Mouse (Mus musculus) myocyte (in vitro differentiated cells): ENCODE results near the gene Gm10203. TPM values are rescaled to one million over a fixed set of nuclear protein-coding genes. Genes with fewer than 3 reads are reported as not detected.
"Not testable (repeated sequence)": the region's sequence is repeated elsewhere in the genome, so short reads cannot be mapped to it uniquely, and the experiment has no call there.

ENCODE experiments used
- H3K27me3 ChIP-seq: one replicate; pipeline ENCODE4 v1.6.1; 2011; ENCODE audit not compliant: control insufficient read depth, insufficient read depth, insufficient read length
- H3K36me3 ChIP-seq: one replicate; pipeline ENCODE4 v1.6.1; 2011; ENCODE audit not compliant: control insufficient read depth, insufficient read depth
- H3K4me2 ChIP-seq: one replicate; pipeline ENCODE4 v1.6.1; 2011; ENCODE audit warnings: low read depth, control low read depth
- H3K4me3 ChIP-seq: one replicate; pipeline ENCODE4 v1.5.1; 2011; ENCODE audit warnings: mild to moderate bottlenecking, control low read depth, moderate library complexity
- H3K79me2 ChIP-seq: one replicate; pipeline ENCODE4 v1.6.1; 2011; ENCODE audit not compliant: control insufficient read depth, insufficient read depth
- H3ac ChIP-seq: one replicate; pipeline ENCODE4 v1.6.1; 2011; ENCODE audit not compliant: control insufficient read depth, insufficient read length
- CEBPB ChIP-seq: IDR thresholded peaks from 2 replicates; pipeline ENCODE4 v1.6.1; 2011; ENCODE audit warnings: mild to moderate bottlenecking, moderate library complexity; ENCODE audit not compliant: poor library complexity, insufficient read depth, severe bottlenecking
- E2F4 ChIP-seq: IDR thresholded peaks from one replicate; pipeline ENCODE4 v1.6.1; 2011; ENCODE audit warnings: mild to moderate bottlenecking, control low read depth, moderate library complexity; ENCODE audit not compliant: insufficient read depth
- MAX ChIP-seq: IDR thresholded peaks from one replicate; pipeline ENCODE4 v1.6.1; 2011; ENCODE audit warnings: low read depth, mild to moderate bottlenecking, control low read depth
- MYOG ChIP-seq, 3 experiments: IDR thresholded peaks; one replicate each; pipeline ENCODE4 v1.6.1; 2011; ENCODE audit warnings: control low read depth in 2 of 3, low read depth in 2 of 3, mild to moderate bottlenecking in 2 of 3; ENCODE audit not compliant: insufficient read length in 2 of 3, control insufficient read depth in 1 of 3, insufficient read depth in 1 of 3
- POLR2A ChIP-seq: IDR thresholded peaks from one replicate; pipeline ENCODE4 v1.6.1; 2011; ENCODE audit warnings: low read depth, mild to moderate bottlenecking, control low read depth, moderate library complexity; ENCODE audit not compliant: insufficient read length
- POLR2AphosphoS2 ChIP-seq: IDR thresholded peaks from one replicate; pipeline ENCODE4 v1.6.1; 2011; ENCODE audit warnings: low read depth, control low read depth; ENCODE audit not compliant: insufficient read length
- REST ChIP-seq: IDR thresholded peaks from one replicate; pipeline ENCODE4 v1.6.1; 2011; ENCODE audit warnings: mild to moderate bottlenecking, control low read depth, moderate library complexity; ENCODE audit not compliant: insufficient read depth, insufficient read length
- SRF ChIP-seq: IDR thresholded peaks from one replicate; pipeline ENCODE4 v1.6.1; 2011; ENCODE audit warnings: low read depth; ENCODE audit not compliant: control insufficient read depth, insufficient read length
- TCF12 ChIP-seq: IDR thresholded peaks from one replicate; pipeline ENCODE4 v1.6.1; 2011; ENCODE audit warnings: mild to moderate bottlenecking, control low read depth; ENCODE audit not compliant: poor library complexity, insufficient read depth, severe bottlenecking
- TCF3 ChIP-seq: IDR thresholded peaks from one replicate; pipeline ENCODE4 v1.6.1; 2011; ENCODE audit warnings: low read depth, control low read depth; ENCODE audit not compliant: insufficient read length
- USF1 ChIP-seq: IDR thresholded peaks from one replicate; pipeline ENCODE4 v1.6.1; 2011; ENCODE audit warnings: low read depth, mild to moderate bottlenecking, control low read depth, moderate library complexity
- polyA plus RNA-seq: library from polyadenylated mRNA; unstranded; fragments of >200 nt; fragmentation: generic; extraction: Trizol; gene quantifications from one replicate; pipeline ENCODE4 v1.2.1, GENCODE M21; 2012; ENCODE audit warnings: missing spikeins

Gene Gm10203
- polyA plus RNA-seq, 1 experiment, result not detected

GRCm38 (mm10) chr6:149153473-149154115, 23.6 kb downstream of the Gm10203 start:
- H3ac ChIP-seq, result no peak overlapping the region
- H3K4me3 ChIP-seq, result no peak overlapping the region
- no peaks in the 10 kb centered on the region for H3K79me2 ChIP-seq
- H3K4me2 ChIP-seq, result no peak overlapping the region
- H3K36me3 ChIP-seq, result peaks cover 20% of the 10 kb centered on the region
- TF ChIP-seq USF1, result no peak
- TF ChIP-seq TCF3, result no peak
- no peak for TF ChIP-seq CEBPB
- no peak for TF ChIP-seq MYOG (IDR thresholded peaks at IDR 0.05; ENCODE audit: control insufficient read depth in 1 of 3, insufficient read depth in 1 of 3, insufficient read length in 2 of 3, low read depth in 2 of 3)
- no peak for TF ChIP-seq TCF12
- TF ChIP-seq SRF, result no peak
- TF ChIP-seq POLR2AphosphoS2, result no peak
- no peak for TF ChIP-seq E2F4
- no peak for TF ChIP-seq REST
- TF ChIP-seq POLR2A, result no peak
- H3K27me3 ChIP-seq, result no peaks in the 10 kb centered on the region

GRCm38 (mm10) chr6:149154116-149155030, 24.4 kb downstream of the Gm10203 start:
- H3ac ChIP-seq, result no peak overlapping the region
- H3K4me2 ChIP-seq, result no peak overlapping the region
- H3K27me3 ChIP-seq, result no peaks in the 10 kb centered on the region
- no peak overlapping the region for H3K4me3 ChIP-seq
- H3K36me3 ChIP-seq, result peaks cover 20% of the 10 kb centered on the region
- TF ChIP-seq CEBPB, result no peak
- no peak for TF ChIP-seq REST
- no peak for TF ChIP-seq TCF3
- no peak for TF ChIP-seq MAX
- no peak for TF ChIP-seq USF1
- TF ChIP-seq POLR2AphosphoS2, result no peak
- no peak for TF ChIP-seq MYOG (IDR thresholded peaks at IDR 0.05; ENCODE audit: control insufficient read depth in 1 of 3, insufficient read depth in 1 of 3, insufficient read length in 2 of 3, low read depth in 2 of 3)
- no peak for TF ChIP-seq E2F4
- no peak for TF ChIP-seq SRF
- H3K79me2 ChIP-seq, result no peaks in the 10 kb centered on the region

- no peaks in the 10 kb centered on the region for H3K79me2 ChIP-seq
- H3K36me3 ChIP-seq, result peaks cover 20% of the 10 kb centered on the region
- no peak overlapping the region for H3K4me2 ChIP-seq
- H3K4me3 ChIP-seq, result no peak overlapping the region
- no peaks in the 10 kb centered on the region for H3K27me3 ChIP-seq
- no peak overlapping the region for H3ac ChIP-seq
- TF ChIP-seq MYOG (IDR thresholded peaks at IDR 0.05; ENCODE audit: control insufficient read depth in 1 of 3, insufficient read depth in 1 of 3, insufficient read length in 2 of 3, low read depth in 2 of 3), result no peak
Observed at GRCm38 (mm10) chr6:149155031-149155841, 25.3 kb downstream of the Gm10203 start.

- not testable (repeated sequence) for H3ac ChIP-seq, H3K27me3 ChIP-seq, H3K79me2 ChIP-seq, H3K4me2 ChIP-seq, H3K4me3 ChIP-seq
- peaks cover 55% of the 10 kb centered on the region for H3K36me3 ChIP-seq
Observed at GRCm38 (mm10) chr6:149167038-149167437, 37.1 kb downstream of the Gm10203 start.

GRCm38 (mm10) chr6:149167672-149168071, 37.7 kb downstream of the Gm10203 start:
- TF ChIP-seq POLR2AphosphoS2 (no peak), TCF3 (no peak), TCF12 (no peak), CEBPB (no peak), E2F4 (no peak), SRF (no peak)
- Histone ChIP-seq H3K27me3 (no peaks in the 10 kb centered on the region), H3K4me2 (no peak overlapping the region), H3K4me3 (no peak overlapping the region), H3K36me3 (peaks cover 49% of the 10 kb centered on the region), H3K79me2 (no peaks in the 10 kb centered on the region), H3ac (no peak overlapping the region)
